Mouse (Mus musculus) CH12.LX (cell line): ENCODE data around the gene Tas1r1. TPM values are rescaled to one million over a fixed set of nuclear protein-coding genes. Genes with fewer than 3 reads are reported as not detected.

Source experiments
- DNase-seq: peaks from one replicate; pipeline ENCODE4 v3.0.0-alpha.2; 2013; ENCODE audit errors: extremely low read depth
- H3K27ac ChIP-seq: 2 replicates; pipeline ENCODE4 v1.5.1; 2012; ENCODE audit warnings: low read depth, mild to moderate bottlenecking, control low read depth, moderate library complexity; ENCODE audit not compliant: insufficient read depth
- H3K27me3 ChIP-seq: replicated peaks from 2 replicates; pipeline ENCODE3; 2012; ENCODE audit warnings: inconsistent platforms
- H3K36me3 ChIP-seq, 2 experiments: replicated peaks in 1 of 2; 2 replicates each; pipeline versions ENCODE3 to v1.6.1; 2012; ENCODE audit warnings: inconsistent platforms in 1 of 2, low read length in 1 of 2, mild to moderate bottlenecking in 1 of 2, mixed read lengths in 1 of 2, moderate library complexity in 1 of 2; ENCODE audit not compliant: control insufficient read depth in 1 of 2, insufficient read depth in 1 of 2
- H3K4me1 ChIP-seq, 2 experiments: 2 replicates each; pipeline ENCODE4 v1.6.1; 2012; ENCODE audit warnings: inconsistent platforms in 1 of 2, moderate library complexity in 1 of 2; ENCODE audit not compliant: insufficient read depth in 2 of 2, control insufficient read depth in 1 of 2
- H3K4me2 ChIP-seq: 2 replicates; pipeline ENCODE4 v1.6.1; 2012; ENCODE audit warnings: low read depth, mild to moderate bottlenecking, control low read depth; ENCODE audit not compliant: poor library complexity, insufficient read depth, severe bottlenecking
- H3K4me3 ChIP-seq, 3 experiments: fragments of 150-350 bp in 1 of 3; sonication (generic) in 1 of 3; replicated peaks in 1 of 3; 2 replicates each; pipeline versions ENCODE3 to v1.5.1; 2011 to 2012; ENCODE audit warnings: low read depth in 2 of 3, low read length in 2 of 3, mild to moderate bottlenecking in 2 of 3, moderate library complexity in 2 of 3, control low read depth in 1 of 3, improper control_type of control experiment in 1 of 3, inconsistent platforms in 1 of 3, mixed read lengths in 1 of 3; ENCODE audit not compliant: poor library complexity in 1 of 3
- H3K79me2 ChIP-seq: replicated peaks from 2 replicates; pipeline ENCODE4 v1.6.1; 2012; ENCODE audit warnings: mild to moderate bottlenecking, moderate library complexity; ENCODE audit not compliant: control insufficient read depth, poor library complexity, insufficient read depth, severe bottlenecking; ENCODE audit errors: extremely low read depth
- H3K9ac ChIP-seq: 2 replicates; pipeline ENCODE4 v1.6.1; 2012; ENCODE audit warnings: low read depth, mild to moderate bottlenecking, control low read depth, moderate library complexity; ENCODE audit not compliant: insufficient read depth
- H3K9me3 ChIP-seq: replicated peaks from 2 replicates; pipeline ENCODE3; 2012; ENCODE audit warnings: low read length, inconsistent platforms, mixed read lengths
- E2F4 ChIP-seq: IDR thresholded peaks from 2 replicates; pipeline ENCODE4 v1.6.1; 2011; ENCODE audit warnings: low read depth, low read length, improper control_type of control experiment; ENCODE audit not compliant: insufficient replicate concordance
- ELF1 ChIP-seq: IDR thresholded peaks from 2 replicates; pipeline ENCODE4 v1.6.1; 2014; ENCODE audit warnings: low read depth, mild to moderate bottlenecking, inconsistent platforms, low read length, improper control_type of control experiment
- EP300 ChIP-seq: IDR thresholded peaks from 2 replicates; pipeline ENCODE4 v1.6.1; 2011; ENCODE audit warnings: low read length, improper control_type of control experiment
- HCFC1 ChIP-seq: IDR thresholded peaks from 2 replicates; pipeline ENCODE4 v1.6.1; 2012; ENCODE audit warnings: low read depth, mild to moderate bottlenecking, inconsistent platforms, low read length, improper control_type of control experiment
- KAT2A ChIP-seq: IDR thresholded peaks from 2 replicates; pipeline ENCODE4 v1.6.1; 2012; ENCODE audit warnings: low read length, improper control_type of control experiment, inconsistent platforms; ENCODE audit not compliant: insufficient replicate concordance
- MAFK ChIP-seq: IDR thresholded peaks from 2 replicates; pipeline ENCODE4 v1.6.1; 2011; ENCODE audit warnings: low read length, improper control_type of control experiment; ENCODE audit not compliant: insufficient replicate concordance
- MAZ ChIP-seq: IDR thresholded peaks from 2 replicates; pipeline ENCODE4 v1.6.1; 2012; ENCODE audit warnings: low read depth, mild to moderate bottlenecking, inconsistent platforms, low read length, improper control_type of control experiment, moderate library complexity
- MEF2A ChIP-seq: IDR thresholded peaks from 2 replicates; pipeline ENCODE4 v1.6.1; 2014; ENCODE audit warnings: low read depth, mild to moderate bottlenecking, inconsistent platforms, low read length, improper control_type of control experiment, borderline replicate concordance
- NELFE ChIP-seq: IDR thresholded peaks from 2 replicates; pipeline ENCODE4 v1.6.1; 2011; ENCODE audit warnings: low read depth, low read length, improper control_type of control experiment
- NRF1 ChIP-seq: IDR thresholded peaks from 2 replicates; pipeline ENCODE4 v1.6.1; 2014; ENCODE audit warnings: low read depth, mild to moderate bottlenecking, inconsistent platforms, low read length, improper control_type of control experiment, moderate library complexity
- PAX5 ChIP-seq: IDR thresholded peaks from 2 replicates; pipeline ENCODE4 v1.6.1; 2012; ENCODE audit warnings: low read length, inconsistent platforms, mixed read lengths
- POLR2A ChIP-seq: IDR thresholded peaks from 2 replicates; pipeline ENCODE4 v1.6.1; 2011; ENCODE audit warnings: low read depth, mild to moderate bottlenecking, improper control_type of control experiment, low read length
- POLR2AphosphoS2 ChIP-seq: IDR thresholded peaks from 2 replicates; pipeline ENCODE4 v1.6.1; 2011; ENCODE audit warnings: low read depth, low read length, improper control_type of control experiment
- RCOR1 ChIP-seq: conservative IDR thresholded peaks from 2 replicates; pipeline ENCODE4 v1.6.1; 2012; ENCODE audit warnings: low read depth, mild to moderate bottlenecking, inconsistent platforms, low read length, improper control_type of control experiment
- TCF12 ChIP-seq: IDR thresholded peaks from 2 replicates; pipeline ENCODE4 v1.6.1; 2014; ENCODE audit warnings: low read depth, mild to moderate bottlenecking, inconsistent platforms, low read length, improper control_type of control experiment
- UBTF ChIP-seq: IDR thresholded peaks from 2 replicates; pipeline ENCODE4 v1.6.1; 2012; ENCODE audit warnings: low read depth, mild to moderate bottlenecking, inconsistent platforms, low read length, improper control_type of control experiment, moderate library complexity
- ZMIZ1 ChIP-seq: IDR thresholded peaks from 2 replicates; pipeline ENCODE4 v1.6.1; 2012; ENCODE audit warnings: low read depth, mild to moderate bottlenecking, inconsistent platforms, low read length, improper control_type of control experiment
- dilution Hi-C: fragments of 300-500 bp; cut with MboI; formaldehyde crosslinking; loops from 2 replicates; pipeline ENCODE4 v1.14.3; 2020; ENCODE audit warnings: low sequenced_read_pairs; ENCODE audit not compliant: extremely low pct_unique_long_range_greater_than_20kb, extremely low pct_ligation_motif_present
- in situ Hi-C: fragments of 300-500 bp; cut with MboI; formaldehyde crosslinking; loops from 3 replicates; pipeline ENCODE4 v1.14.3; 2019; ENCODE audit warnings: low sequenced_read_pairs, low pct_ligation_motif_present, low pct_unique_long_range_greater_than_20kb, mixed read lengths
- polyA plus RNA-seq: library from polyadenylated mRNA; unstranded; fragments of >175 nt; gene quantifications from 2 replicates; pipeline ENCODE4 v1.2.1, GENCODE M21; 2012; ENCODE audit warnings: low read depth; ENCODE audit not compliant: insufficient read length
- total RNA-seq, 2 experiments: library from RNA; depleted of rRNA; stranded (reverse); fragments of 300-350 nt in 1 of 2; fragments of >200 nt in 1 of 2; gene quantifications; 2 replicates each; pipeline ENCODE4 v1.2.3; 2012 to 2014

The Tas1r1 gene
- total and polyA plus RNA-seq, 3 experiments, result 0.21 TPM; not detected in 2

DNA sequence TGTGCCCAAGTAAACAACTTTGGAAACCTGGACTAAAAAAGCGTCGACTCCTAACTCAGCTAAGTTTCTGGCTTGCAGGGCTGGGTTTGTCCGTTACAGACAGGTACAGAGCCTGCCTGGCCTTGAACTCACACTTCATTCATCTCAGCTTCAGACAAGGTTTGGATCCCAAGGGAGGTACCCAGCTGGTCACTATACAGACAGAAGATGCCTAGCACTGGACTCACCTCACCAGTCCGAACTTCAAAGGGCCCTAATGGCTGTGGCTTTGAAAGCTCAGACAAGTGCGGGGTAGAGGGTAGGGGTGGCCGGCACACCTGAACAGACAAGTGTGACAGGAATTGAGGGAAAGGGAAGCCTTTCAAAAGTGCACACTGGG lies 49.3 kb downstream of the Tas1r1 start:
- dilution Hi-C loops (no loop called here), in situ Hi-C loops (no loop called here)
- H3K27me3 ChIP-seq, result no peaks in the 10 kb centered on the region
- H3K4me1 ChIP-seq, result peaks cover 7 to 26% of the 10 kb centered on the region in 2 experiments; a peak in 3 of 4 replicates
- DNase-seq, result no peak
- no peak for TF ChIP-seq ZMIZ1
- no peak for TF ChIP-seq TCF12
- TF ChIP-seq RCOR1, result no peak
- 0 out of 2 replicates have a peak, but pooled peaks have one; percentile 2 for TF ChIP-seq ELF1
- no peak for TF ChIP-seq EP300
- H3K36me3 ChIP-seq, result peaks cover 35 to 60% of the 10 kb centered on the region in 2 experiments
- peaks cover 10% of the 10 kb centered on the region for H3K79me2 ChIP-seq
- peak overlapping the region in 2 of 3 experiments; percentile 23 to 90 for H3K4me3 ChIP-seq
- H3K9ac ChIP-seq, result no peak overlapping the region
- H3K9me3 ChIP-seq, result no peaks in the 10 kb centered on the region
- no peak overlapping the region for H3K27ac ChIP-seq
- no peak overlapping the region for H3K4me2 ChIP-seq

DNA sequence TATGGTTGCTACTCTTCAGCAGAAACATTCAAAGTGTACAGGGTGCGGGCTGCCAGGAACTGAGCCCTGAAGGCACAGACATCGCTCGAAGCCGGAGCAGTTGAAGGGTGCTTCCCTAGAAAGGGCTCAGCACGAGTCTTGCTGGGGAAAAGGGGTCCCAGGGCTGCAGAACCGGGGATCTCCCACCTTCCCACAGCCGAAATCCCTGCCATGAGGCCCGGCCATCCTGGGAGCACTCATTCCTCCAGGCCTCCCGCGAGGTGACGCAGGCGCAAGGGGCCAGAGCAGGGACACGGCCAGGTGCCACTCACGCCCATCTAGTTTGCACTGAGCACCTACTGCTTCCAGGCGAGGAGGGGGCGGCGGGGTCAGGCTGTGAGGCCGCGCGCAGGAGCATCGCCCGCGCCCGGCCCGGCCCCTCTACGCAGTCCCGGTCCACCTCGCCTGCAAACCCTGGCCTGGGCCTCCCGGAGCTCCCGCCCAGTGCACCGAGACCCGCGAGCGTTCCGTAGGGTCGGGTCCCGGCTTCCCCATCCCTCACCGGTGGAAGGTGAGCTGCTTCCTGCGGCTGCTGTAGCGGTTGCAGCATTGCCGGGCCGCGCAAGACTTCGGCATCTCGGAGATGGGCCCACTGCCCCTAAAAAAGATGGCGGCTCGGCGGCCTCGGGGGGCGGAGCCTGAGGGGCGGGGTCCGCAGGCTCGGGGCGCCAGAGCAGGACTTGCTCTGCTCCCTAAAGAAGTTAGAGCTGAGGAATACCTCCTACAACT lies 49.8 kb downstream of the Tas1r1 start, which contains the start of gene Thap3:
TSS of gene Thap3 (minus strand) at position 656 of the 768 bp plus-strand sequence.
- peak within 1 kb of the TSS; percentile 83 to 90 (median 86) for H3K4me3 ChIP-seq
- no peaks in the 10 kb centered on the region for H3K9me3 ChIP-seq
- in situ Hi-C loops (no loop called here), dilution Hi-C loops (no loop called here)
- H3K27ac ChIP-seq, result peak within 1 kb of the TSS; percentile 51; the same call in 1 of the 2 replicates
- no peaks in the 10 kb centered on the region for H3K27me3 ChIP-seq
- H3K4me1 ChIP-seq, result peaks cover 7 to 26% of the 10 kb centered on the region in 2 experiments; a peak in 3 of 4 replicates
- H3K9ac ChIP-seq, result peak within 1 kb of the TSS; percentile 47
- DNase-seq, result peak; percentile 58
- peaks cover 40 to 61% of the 10 kb centered on the region in 2 experiments for H3K36me3 ChIP-seq
- H3K79me2 ChIP-seq, result peaks cover 10% of the 10 kb centered on the region
- TF ChIP-seq UBTF (peak; percentile 63; the same call in 1 of the 2 replicates), TCF12 (peak; percentile 41; the same call in 1 of the 2 replicates), MAFK (no peak), E2F4 (no peak), MEF2A (no peak), ZMIZ1 (no peak), PAX5 (no peak), ELF1 (0 out of 2 replicates have a peak, but pooled peaks have one; percentile 17), KAT2A (0 out of 2 replicates have a peak, but pooled peaks have one; percentile 28), POLR2AphosphoS2 (peak; percentile 37; the same call in 1 of the 2 replicates), POLR2A (peak; percentile 69), NRF1 (peak; percentile 67), MAZ (0 out of 2 replicates have a peak, but pooled peaks have one; percentile 20), HCFC1 (peak; percentile 78), NELFE (peak; percentile 56; the same call in 1 of the 2 replicates)
- peak within 1 kb of the TSS; percentile 82 for H3K4me2 ChIP-seq
